Mouse (Mus musculus) C2C12 (cell line): ENCODE results near the gene Cd48. TPM values are rescaled to one million over a fixed set of nuclear protein-coding genes. Genes with fewer than 3 reads are reported as not detected.
"Not testable (repeated sequence)": the region's sequence is repeated elsewhere in the genome, so short reads cannot be mapped to it uniquely, and the experiment has no call there.

Experiments used
- H3K27me3 ChIP-seq: one replicate; pipeline ENCODE4 v1.6.1; 2011; ENCODE audit not compliant: control insufficient read depth, insufficient read depth, insufficient read length
- H3K36me3 ChIP-seq: one replicate; pipeline ENCODE4 v1.6.1; 2011; ENCODE audit not compliant: control insufficient read depth, insufficient read depth
- H3K4me3 ChIP-seq: one replicate; pipeline ENCODE4 v1.5.1; 2011; ENCODE audit warnings: mild to moderate bottlenecking, control low read depth; ENCODE audit not compliant: poor library complexity, insufficient read depth, severe bottlenecking
- H3K79me2 ChIP-seq: one replicate; pipeline ENCODE4 v1.6.1; 2011; ENCODE audit not compliant: control insufficient read depth, insufficient read depth
- H3K79me3 ChIP-seq: one replicate; pipeline ENCODE4 v1.6.1; 2011; ENCODE audit warnings: low read depth, control low read depth
- H3ac ChIP-seq: one replicate; pipeline ENCODE3; 2011; ENCODE audit warnings: low read depth; ENCODE audit not compliant: control insufficient read depth, insufficient read length
- CEBPB ChIP-seq: IDR thresholded peaks from one replicate; pipeline ENCODE4 v1.6.1; 2011; ENCODE audit warnings: low read depth, mild to moderate bottlenecking, control low read depth, moderate library complexity
- CTCF ChIP-seq: IDR thresholded peaks from one replicate; pipeline ENCODE4 v1.5.1; 2011; ENCODE audit not compliant: control insufficient read depth, insufficient read depth, insufficient read length
- FOSL1 ChIP-seq: IDR thresholded peaks from one replicate; pipeline ENCODE4 v1.8.0; 2011; ENCODE audit warnings: mild to moderate bottlenecking, low read length; ENCODE audit not compliant: poor library complexity, insufficient read depth, severe bottlenecking
- MAX ChIP-seq: IDR thresholded peaks from one replicate; pipeline ENCODE4 v1.6.1; 2011; ENCODE audit warnings: mild to moderate bottlenecking, control low read depth
- MYOD1 ChIP-seq: IDR thresholded peaks from one replicate; pipeline ENCODE4 v1.6.1; 2011; ENCODE audit warnings: low read depth; ENCODE audit not compliant: control insufficient read depth, insufficient read length
- MYOG ChIP-seq: IDR thresholded peaks from one replicate; pipeline ENCODE4 v1.6.1; 2011; ENCODE audit not compliant: control insufficient read depth, insufficient read length; ENCODE audit errors: extremely low read depth
- USF1 ChIP-seq: IDR thresholded peaks from one replicate; pipeline ENCODE4 v1.6.1; 2011; ENCODE audit warnings: low read depth, mild to moderate bottlenecking, control low read depth, moderate library complexity
- polyA plus RNA-seq: library from polyadenylated mRNA; unstranded; fragments of >200 nt; fragmentation: generic; extraction: Trizol; gene quantifications from one replicate; pipeline ENCODE4 v1.2.1, GENCODE M21; 2012; ENCODE audit warnings: missing spikeins

Cd48 gene
- polyA plus RNA-seq, 1 experiment: not detected

GRCm38 (mm10) chr1:171660423-171660822 is 21.4 kb upstream of the Cd48 start:
- Histone ChIP-seq H3K79me2 (no peaks in the 10 kb centered on the region), H3ac (no peak overlapping the region), H3K4me3 (no peak overlapping the region), H3K79me3 (no peaks in the 10 kb centered on the region), H3K27me3 (no peaks in the 10 kb centered on the region), H3K36me3 (no peaks in the 10 kb centered on the region)
- TF ChIP-seq USF1 (no peak), FOSL1 (no peak), CTCF (no peak), MAX (no peak), CEBPB (no peak), MYOG (no peak)

GRCm38 (mm10) chr1:171661482-171661881 is 20.3 kb upstream of the Cd48 start:
- no peak overlapping the region for H3ac ChIP-seq
- no peak for TF ChIP-seq MAX
- TF ChIP-seq CTCF: no peak
- no peak for TF ChIP-seq MYOG
- TF ChIP-seq FOSL1: no peak
- TF ChIP-seq MYOD1: no peak
- TF ChIP-seq CEBPB: no peak
- no peak for TF ChIP-seq USF1
- H3K79me2 ChIP-seq: no peaks in the 10 kb centered on the region
- no peak overlapping the region for H3K4me3 ChIP-seq
- H3K27me3 ChIP-seq: no peaks in the 10 kb centered on the region
- no peaks in the 10 kb centered on the region for H3K79me3 ChIP-seq
- H3K36me3 ChIP-seq: no peaks in the 10 kb centered on the region

- Histone ChIP-seq H3K79me3 (no peaks in the 10 kb centered on the region), H3K4me3 (no peak overlapping the region), H3K36me3 (no peaks in the 10 kb centered on the region), H3K79me2 (no peaks in the 10 kb centered on the region), H3ac (no peak overlapping the region), H3K27me3 (no peaks in the 10 kb centered on the region)
- TF ChIP-seq CTCF (no peak), USF1 (no peak)
These were observed 18.1 kb upstream of the Cd48 start for GRCm38 (mm10) chr1:171663757-171664156.

- TF ChIP-seq CTCF (no peak), CEBPB (no peak), MAX (no peak), MYOD1 (no peak), FOSL1 (no peak), MYOG (no peak), USF1 (no peak)
- no peaks in the 10 kb centered on the region for H3K79me2 ChIP-seq
- no peaks in the 10 kb centered on the region for H3K79me3 ChIP-seq
- no peaks in the 10 kb centered on the region for H3K27me3 ChIP-seq
- H3K36me3 ChIP-seq: no peaks in the 10 kb centered on the region
- H3ac ChIP-seq: no peak overlapping the region
- H3K4me3 ChIP-seq: no peak overlapping the region
These were observed 15.5 kb upstream of the Cd48 start for GRCm38 (mm10) chr1:171666350-171666749.

- Histone ChIP-seq H3K79me3 (no peaks in the 10 kb centered on the region), H3ac (no peak overlapping the region), H3K4me3 (no peak overlapping the region), H3K36me3 (no peaks in the 10 kb centered on the region), H3K27me3 (no peaks in the 10 kb centered on the region), H3K79me2 (no peaks in the 10 kb centered on the region)
- no peak for TF ChIP-seq USF1
- no peak for TF ChIP-seq MYOG
- no peak for TF ChIP-seq FOSL1
These were observed 14.6 kb upstream of the Cd48 start for GRCm38 (mm10) chr1:171667160-171667559.

- not testable (repeated sequence) for H3K27me3 ChIP-seq, H3K79me2 ChIP-seq, H3K4me3 ChIP-seq, H3K36me3 ChIP-seq, H3K79me3 ChIP-seq, H3ac ChIP-seq
These were observed 9.4 kb upstream of the Cd48 start for GRCm38 (mm10) chr1:171672451-171672850.

- Histone ChIP-seq H3K4me3 (no peak overlapping the region), H3K79me3 (no peaks in the 10 kb centered on the region), H3K36me3 (no peaks in the 10 kb centered on the region), H3ac (no peak overlapping the region), H3K27me3 (no peaks in the 10 kb centered on the region), H3K79me2 (no peaks in the 10 kb centered on the region)
- TF ChIP-seq MYOG (no peak), MYOD1 (no peak), CEBPB (no peak), MAX (no peak), CTCF (no peak)
These were observed 8.8 kb upstream of the Cd48 start for GRCm38 (mm10) chr1:171672854-171673475.
